In the genomic region with DNA sequence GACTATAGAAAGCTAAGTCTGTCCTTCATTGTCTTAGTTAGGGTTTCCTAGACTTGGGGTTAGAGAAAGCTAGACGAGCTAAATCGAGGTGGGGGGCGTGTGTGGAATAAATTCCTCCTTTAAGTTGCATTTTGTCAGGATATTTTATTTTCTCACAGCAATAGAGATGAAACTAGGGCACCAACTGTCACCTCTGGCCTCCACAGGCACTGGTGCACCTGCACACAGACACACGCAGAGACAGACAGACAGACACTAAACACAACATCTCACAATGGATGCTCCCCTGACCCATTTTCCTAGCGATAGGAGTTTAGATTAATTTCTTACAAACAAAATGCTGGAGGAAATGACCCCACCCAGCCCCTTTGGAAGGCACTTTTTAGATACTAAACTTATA, we compare ENCODE assay signal across 14 mouse cellular contexts. TPM values are rescaled to one million over a fixed set of nuclear protein-coding genes. Genes with fewer than 3 reads are reported as not detected.
"Had no signal": no experiment of that assay in that cellular context is flagged by ENCODE, and none has a peak within 500 bp of the region (broad histone marks: within the 10 kb centered on the region; RNA-seq: fewer than 3 reads in every experiment).

No protein-coding gene starts in this region.

- DNase-seq: lung, adult 18-20 months; lung, postnatal 14 days; lung, postnatal 36 days; right cerebral cortex, postnatal 14 days had no signal

- ATAC-seq: liver, embryonic 12.5 days; lung, postnatal 0 days; midbrain, embryonic 13.5 days; midbrain, embryonic 15.5 days had no signal

- H3K4me3 ChIP-seq: limb, embryonic 15.5 days; liver, embryonic 12.5 days; lung, embryonic 15.5 days; megakaryocyte, embryonic 14.5 days; midbrain, embryonic 13.5 days; midbrain, embryonic 15.5 days; neural tube, embryonic 13.5 days had no signal

- H3K4me1 ChIP-seq: limb, embryonic 15.5 days; lung, embryonic 15.5 days; megakaryocyte, embryonic 14.5 days; midbrain, embryonic 15.5 days; neural tube, embryonic 13.5 days had no signal

RNA-seq across cellular contexts. Expression of a gene that starts 14.8 kb away (rescaled TPM):
- total RNA-seq: megakaryocyte progenitor cell, adult 5-6 weeks; neutrophil, adult 5-6 weeks had no signal
